Mouse (Mus musculus): ENCODE data around the gene Nmur2. TPM values are rescaled to one million over a fixed set of nuclear protein-coding genes. Genes with fewer than 3 reads are reported as not detected.

Gene Nmur2
- polyA plus RNA-seq (2016; fragmentation: Nextera tagmentation; extraction: Ambion mirVana) = 0.09 TPM in 1 of 2 replicates, not detected in the other

DNA sequence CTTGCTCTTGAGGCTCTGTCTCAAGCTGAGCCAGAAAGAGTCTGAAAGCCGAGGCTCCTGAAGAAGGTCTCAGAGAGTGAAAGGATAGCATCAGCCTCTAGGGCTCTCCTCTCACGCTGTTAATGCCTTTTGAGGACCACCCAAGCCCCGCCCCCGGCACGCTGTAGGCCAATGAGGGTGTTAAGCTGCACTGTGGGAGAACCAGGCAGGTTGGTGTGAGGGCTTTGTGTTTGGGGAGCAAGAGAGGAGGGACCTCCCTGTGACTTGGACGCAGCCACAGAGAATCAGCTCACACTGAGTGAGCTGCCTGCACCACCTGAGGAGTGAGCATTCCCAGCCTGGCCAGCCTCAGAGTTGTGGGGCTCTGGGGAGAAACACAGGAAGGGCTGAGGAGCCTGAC is at the start of gene Nmur2:
Nmur2 (minus strand) TSS at position 94 of the 400 bp plus-strand sequence.
- no peak for ATAC-seq (ENCODE audit: low FRiP score, low read depth)
- H3K4me2 ChIP-seq (replicated peaks) = peak within 1 kb of the TSS; percentile 18

DNA sequence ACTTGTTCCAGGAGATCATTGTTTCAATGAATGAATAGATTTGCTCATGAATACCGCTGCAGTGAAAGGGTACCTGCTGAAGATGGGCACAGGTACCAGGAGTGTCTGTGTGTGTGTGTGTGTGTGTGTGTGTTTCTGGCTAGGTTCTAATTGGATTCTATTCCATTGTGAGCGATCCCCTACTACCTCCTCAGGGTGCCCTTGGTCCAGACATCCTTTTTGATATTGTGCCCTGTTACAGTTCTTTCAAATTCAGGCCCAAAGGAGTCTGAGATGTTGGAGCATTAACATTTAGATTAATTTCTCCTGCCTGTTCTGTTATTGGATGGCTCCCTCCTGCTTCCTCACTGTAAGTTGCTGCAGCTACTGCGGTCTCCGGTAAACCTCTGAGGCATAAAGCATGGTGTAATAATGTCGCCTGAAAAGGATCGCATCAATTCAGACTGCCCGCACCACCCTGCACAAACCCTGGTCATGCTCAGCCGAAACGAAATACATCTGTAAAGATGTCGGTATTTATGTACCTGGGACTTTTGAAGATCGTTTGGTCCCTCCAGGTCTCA is 48.4 kb upstream of the Nmur2 start:
- no peak overlapping the region for H3K4me3 ChIP-seq
- H3K27me3 ChIP-seq (replicated peaks) = no peaks in the 10 kb centered on the region
- no peaks in the 10 kb centered on the region for H3K4me1 ChIP-seq
- WGBS = 82% methylated on average over 11 of the region's 11 CpGs
- H3K27ac ChIP-seq = no peak overlapping the region
- no peaks in the 10 kb centered on the region for H3K9me3 ChIP-seq
- no peak for ATAC-seq (ENCODE audit: low FRiP score, low read depth)
- H3K9ac ChIP-seq = no peak overlapping the region
- H3K36me3 ChIP-seq = no peaks in the 10 kb centered on the region
- H3K4me2 ChIP-seq (replicated peaks) = no peak overlapping the region

More for the DNA sequence above, at the start of gene Nmur2:
- H3K27me3 ChIP-seq (replicated peaks) = no peaks in the 10 kb centered on the region
- no peaks in the 10 kb centered on the region for H3K36me3 ChIP-seq
- H3K4me3 ChIP-seq = no peak within 1 kb of the TSS
- H3K9ac ChIP-seq = no peak within 1 kb of the TSS
- 7% methylated on average over 6 of the region's 6 CpGs for WGBS
- 0 out of 2 replicates have a peak, but pooled peaks cover 7% of the 10 kb centered on the region for H3K4me1 ChIP-seq
- H3K9me3 ChIP-seq = no peaks in the 10 kb centered on the region
- H3K27ac ChIP-seq = no peak within 1 kb of the TSS

DNA sequence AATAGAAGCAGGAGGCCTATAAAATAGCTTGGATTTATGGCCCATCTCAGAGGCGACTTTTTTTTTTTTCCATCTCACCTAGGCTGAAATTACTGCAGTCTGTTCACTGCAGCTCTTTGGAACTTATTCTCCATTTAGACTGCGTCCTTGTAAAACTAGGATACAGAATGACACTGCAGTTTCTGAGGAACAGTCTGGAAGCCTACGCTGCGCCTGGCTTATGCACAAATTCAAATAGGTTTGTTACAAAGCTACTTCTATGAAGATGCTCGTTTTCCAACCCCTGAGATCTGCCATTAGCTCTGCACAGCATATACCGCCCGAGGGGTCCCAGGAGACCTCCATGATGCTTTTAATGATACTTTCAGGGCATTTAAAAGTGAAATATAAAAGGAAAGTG is 31.3 kb upstream of the Nmur2 start:
- Histone ChIP-seq H3K4me3 (no peak overlapping the region), H3K9ac (no peak overlapping the region), H3K27me3 (replicated peaks) (no peaks in the 10 kb centered on the region), H3K36me3 (no peaks in the 10 kb centered on the region), H3K9me3 (no peaks in the 10 kb centered on the region), H3K27ac (no peak overlapping the region), H3K4me1 (no peaks in the 10 kb centered on the region), H3K4me2 (replicated peaks) (no peak overlapping the region)
- 78% methylated on average over 7 of the region's 7 CpGs for WGBS
- ATAC-seq (ENCODE audit: low FRiP score, low read depth) = no peak

DNA sequence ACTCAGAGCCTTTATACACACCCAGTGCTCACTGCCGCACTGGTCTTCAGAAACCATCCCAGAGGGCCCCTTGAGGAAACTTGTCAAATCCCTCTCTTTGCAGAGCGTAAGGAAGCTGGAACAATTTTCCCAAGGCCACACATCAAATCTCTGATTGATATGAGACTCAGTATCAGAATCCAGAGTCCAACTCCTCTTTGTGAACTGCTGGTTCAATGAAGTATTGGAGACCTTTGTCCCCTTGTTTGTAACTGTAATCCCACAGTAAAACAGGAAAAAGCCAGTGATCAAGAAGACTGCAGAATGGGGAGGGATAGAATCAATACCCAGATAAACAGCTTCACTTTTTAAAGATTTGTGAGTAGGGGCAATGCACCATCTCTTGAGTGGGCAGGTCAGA is 28.8 kb upstream of the Nmur2 start:
- Histone ChIP-seq H3K27ac (no peak overlapping the region), H3K27me3 (replicated peaks) (no peaks in the 10 kb centered on the region), H3K4me3 (no peak overlapping the region), H3K36me3 (no peaks in the 10 kb centered on the region), H3K9me3 (no peaks in the 10 kb centered on the region), H3K9ac (no peak overlapping the region), H3K4me1 (no peaks in the 10 kb centered on the region), H3K4me2 (replicated peaks) (no peak overlapping the region)
- 89% methylated on average over 2 of the region's 2 CpGs for WGBS
- no peak for ATAC-seq (ENCODE audit: low FRiP score, low read depth)

DNA sequence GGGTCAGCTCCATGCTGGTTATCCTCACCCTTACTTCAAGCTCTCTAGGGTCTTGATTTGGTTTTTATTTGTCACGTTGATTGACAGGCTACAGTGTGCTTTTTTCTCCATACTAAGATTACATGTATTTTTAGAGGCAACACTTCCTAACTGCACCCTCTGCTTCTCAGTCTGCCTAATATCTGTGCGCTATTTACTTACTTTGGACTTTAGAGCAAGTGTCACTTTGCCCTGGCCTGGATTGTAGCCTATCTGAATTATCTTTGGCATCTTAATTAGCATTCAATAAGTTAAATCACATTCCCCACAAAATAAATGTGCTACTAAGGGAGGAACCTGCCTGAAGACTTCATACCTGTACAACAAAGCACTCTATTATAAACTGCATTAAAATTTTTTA is 24.3 kb upstream of the Nmur2 start:
- WGBS = 88% methylated on average over 2 of the region's 2 CpGs

DNA sequence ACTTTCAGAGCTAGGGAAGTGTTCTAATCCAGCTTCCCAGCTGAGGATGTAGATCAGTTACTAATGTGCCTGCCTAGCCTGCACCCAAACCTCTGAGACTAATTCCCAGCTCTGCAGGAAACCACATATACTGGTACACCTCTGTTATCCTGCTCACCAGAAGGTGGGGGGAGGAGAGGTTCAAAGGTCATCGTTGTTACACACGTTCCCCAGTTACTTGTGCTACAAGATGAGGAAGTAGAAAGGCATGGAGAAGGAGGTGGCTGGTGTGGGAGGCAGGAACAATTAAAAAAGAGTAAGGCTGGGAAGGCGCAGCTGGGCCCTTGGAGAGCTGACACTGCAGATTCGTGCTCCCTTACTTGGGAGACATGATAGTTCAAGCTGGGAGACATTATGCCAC is 23.8 kb upstream of the Nmur2 start:
- H3K4me3 ChIP-seq = no peak overlapping the region
- no peak for ATAC-seq (ENCODE audit: low FRiP score, low read depth)
- no peak overlapping the region for H3K4me2 ChIP-seq (replicated peaks)
- H3K9me3 ChIP-seq = no peaks in the 10 kb centered on the region
- H3K36me3 ChIP-seq = no peaks in the 10 kb centered on the region
- no peaks in the 10 kb centered on the region for H3K27me3 ChIP-seq (replicated peaks)
- 62% methylated on average over 4 of the region's 4 CpGs for WGBS
- no peak overlapping the region for H3K27ac ChIP-seq
- no peaks in the 10 kb centered on the region for H3K4me1 ChIP-seq
- no peak overlapping the region for H3K9ac ChIP-seq

More for the DNA sequence above, 24.3 kb upstream of the Nmur2 start:
- Histone ChIP-seq H3K36me3 (no peaks in the 10 kb centered on the region), H3K4me3 (no peak overlapping the region), H3K9ac (no peak overlapping the region), H3K27ac (no peak overlapping the region), H3K9me3 (no peaks in the 10 kb centered on the region), H3K27me3 (replicated peaks) (no peaks in the 10 kb centered on the region), H3K4me2 (replicated peaks) (no peak overlapping the region), H3K4me1 (no peaks in the 10 kb centered on the region)
- ATAC-seq (ENCODE audit: low FRiP score, low read depth) = no peak

DNA sequence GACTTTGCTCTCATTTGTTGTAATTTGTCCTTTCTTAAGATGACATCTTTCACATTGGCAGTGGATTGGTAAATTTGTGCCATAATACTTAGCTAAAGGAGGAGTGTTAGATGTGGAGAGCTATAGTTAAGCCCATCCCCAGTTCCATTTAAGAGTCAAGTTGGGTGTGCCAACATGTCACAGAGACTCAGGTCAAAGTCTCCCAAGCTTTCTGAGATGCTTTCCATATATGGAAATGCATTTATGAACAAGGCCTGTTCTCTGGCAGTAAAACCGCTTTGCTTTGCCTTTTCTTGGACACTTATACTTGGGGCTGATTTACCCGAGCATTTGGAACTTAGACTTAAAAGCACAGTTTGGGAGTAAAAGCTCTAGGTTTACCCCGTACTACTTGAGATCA is 18.4 kb upstream of the Nmur2 start:
- no peaks in the 10 kb centered on the region for H3K36me3 ChIP-seq
- H3K4me3 ChIP-seq = no peak overlapping the region
- H3K9me3 ChIP-seq = no peaks in the 10 kb centered on the region
- WGBS = 86% methylated on average over 3 of the region's 3 CpGs
- no peaks in the 10 kb centered on the region for H3K4me1 ChIP-seq
- H3K27me3 ChIP-seq (replicated peaks) = no peaks in the 10 kb centered on the region
- no peak overlapping the region for H3K4me2 ChIP-seq (replicated peaks)
- H3K27ac ChIP-seq = no peak overlapping the region
- ATAC-seq (ENCODE audit: low FRiP score, low read depth) = no peak
- H3K9ac ChIP-seq = no peak overlapping the region

DNA sequence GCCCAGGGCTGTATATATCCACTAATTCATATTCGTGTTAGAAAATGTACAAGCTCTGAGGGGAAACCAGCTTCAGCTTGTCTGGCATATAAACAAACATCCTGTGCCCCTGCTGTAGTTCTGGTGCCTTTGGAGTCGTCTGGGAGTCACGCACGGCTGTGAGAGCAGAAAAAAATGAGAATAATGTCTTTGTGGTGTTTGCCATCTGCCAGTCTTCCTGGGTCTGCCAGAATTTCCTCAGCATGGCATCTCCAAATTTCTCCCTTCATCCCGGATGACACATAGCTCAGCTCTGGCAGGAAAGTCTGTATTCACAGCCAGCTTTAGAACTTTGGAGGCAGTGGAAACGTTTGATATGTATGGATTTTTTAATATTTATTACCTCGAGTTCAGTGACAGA is 13.6 kb upstream of the Nmur2 start:
- Histone ChIP-seq H3K4me3 (no peak overlapping the region), H3K27ac (no peak overlapping the region), H3K36me3 (no peaks in the 10 kb centered on the region), H3K9me3 (no peaks in the 10 kb centered on the region), H3K9ac (no peak overlapping the region), H3K27me3 (replicated peaks) (no peaks in the 10 kb centered on the region), H3K4me1 (no peaks in the 10 kb centered on the region), H3K4me2 (replicated peaks) (no peak overlapping the region)
- 79% methylated on average over 7 of the region's 7 CpGs for WGBS
- no peak for ATAC-seq (ENCODE audit: low FRiP score, low read depth)

DNA sequence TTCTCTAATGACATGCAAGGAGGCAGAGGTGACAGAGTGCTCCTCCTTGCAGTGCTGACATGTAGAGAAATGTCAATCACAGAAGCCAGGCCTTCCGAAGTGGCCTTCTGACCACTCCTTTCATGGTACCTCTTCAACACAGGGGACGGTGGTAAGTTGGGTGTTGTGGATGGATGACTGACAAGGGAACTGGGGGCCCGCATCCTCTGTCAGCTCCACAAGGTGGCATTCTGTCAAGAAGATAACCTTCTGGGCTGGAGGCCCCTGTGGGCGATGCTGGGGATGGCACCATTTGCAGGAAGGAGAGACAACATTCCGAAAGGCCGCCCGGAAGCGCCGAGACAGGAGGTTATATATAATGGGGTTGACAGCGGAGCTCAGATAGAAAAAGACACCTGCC is 14.0 kb downstream of the Nmur2 start:
- Histone ChIP-seq H3K9ac (no peak overlapping the region), H3K4me1 (no peaks in the 10 kb centered on the region), H3K36me3 (no peaks in the 10 kb centered on the region), H3K4me2 (replicated peaks) (no peak overlapping the region), H3K9me3 (no peaks in the 10 kb centered on the region), H3K4me3 (no peak overlapping the region), H3K27ac (no peak overlapping the region), H3K27me3 (replicated peaks) (no peaks in the 10 kb centered on the region)
- ATAC-seq (ENCODE audit: low FRiP score, low read depth) = no peak
- WGBS = 90% methylated on average over 10 of the region's 10 CpGs

DNA sequence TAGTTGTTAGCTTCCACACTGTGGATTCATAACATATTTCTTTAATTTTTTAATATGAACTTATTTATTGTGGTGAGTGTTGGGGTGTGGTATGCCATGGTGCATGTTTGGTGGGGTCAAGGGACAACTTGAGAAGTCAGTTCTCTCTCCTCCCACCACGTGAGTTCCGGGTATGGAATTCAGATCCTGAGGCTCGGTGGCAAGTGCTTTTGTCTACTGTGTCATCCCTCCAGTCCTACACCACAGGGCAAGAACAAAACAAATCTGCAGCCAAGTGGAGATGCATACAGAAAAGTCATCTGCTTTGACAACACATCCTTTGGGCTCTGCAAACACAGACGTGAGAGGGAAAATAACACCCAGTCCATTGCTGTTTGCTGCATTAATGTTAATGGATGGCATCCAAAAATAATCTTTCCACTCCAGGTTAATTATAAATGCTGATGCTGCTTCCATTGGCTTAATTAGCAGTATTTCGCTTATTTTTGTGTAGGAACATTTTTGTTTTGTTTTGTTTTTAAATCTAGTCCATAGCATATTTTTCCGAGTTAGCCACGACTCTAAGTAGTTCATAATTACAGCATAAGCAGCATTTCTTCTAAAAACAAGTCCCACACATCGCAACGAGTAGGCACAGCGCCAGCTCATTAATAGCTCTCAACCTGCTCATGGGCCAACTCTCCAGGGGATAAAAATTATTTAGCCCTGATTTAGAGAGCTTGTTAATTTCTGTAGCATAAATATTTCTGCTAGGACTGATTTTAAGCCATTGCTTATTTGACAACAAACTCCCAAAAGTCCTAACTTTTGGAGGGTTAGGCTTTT is 14.9 kb downstream of the Nmur2 start:
- H3K27me3 ChIP-seq (replicated peaks) = no peaks in the 10 kb centered on the region
- WGBS = 82% methylated on average over 10 of the region's 10 CpGs
- no peak for ATAC-seq (ENCODE audit: low FRiP score, low read depth)

DNA sequence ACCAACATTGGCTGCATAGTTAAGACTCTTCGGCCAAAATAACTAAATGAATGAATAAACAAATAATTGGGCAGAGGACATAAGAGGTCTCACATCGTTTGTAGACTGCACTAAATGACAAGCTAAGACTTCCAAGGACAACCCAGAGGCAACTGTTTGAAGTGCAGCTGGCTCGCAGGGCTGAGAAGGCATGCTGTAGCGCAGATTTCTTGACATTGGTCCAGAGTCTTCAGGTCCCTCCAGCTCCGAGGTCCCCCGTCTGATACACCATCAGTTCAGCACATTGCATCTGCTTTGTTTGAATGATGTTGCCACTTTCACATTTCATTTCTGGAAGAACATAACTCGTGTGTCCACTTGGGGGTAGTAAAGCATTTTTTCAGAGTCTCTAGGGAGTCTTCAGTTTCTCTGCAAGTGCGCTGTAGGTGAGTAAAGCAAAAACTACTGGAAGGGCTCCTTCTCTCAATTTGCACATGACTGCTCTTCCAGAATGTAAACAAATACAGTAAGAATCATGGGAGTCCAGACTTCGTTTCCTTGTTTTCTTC is 27.2 kb downstream of the Nmur2 start:
- no peak overlapping the region for H3K4me3 ChIP-seq
- no peak overlapping the region for H3K9ac ChIP-seq
- no peak for ATAC-seq (ENCODE audit: low FRiP score, low read depth)
- H3K4me1 ChIP-seq = no peaks in the 10 kb centered on the region
- no peak overlapping the region for H3K4me2 ChIP-seq (replicated peaks)
- H3K36me3 ChIP-seq = no peaks in the 10 kb centered on the region
- no peaks in the 10 kb centered on the region for H3K9me3 ChIP-seq
- H3K27me3 ChIP-seq (replicated peaks) = no peaks in the 10 kb centered on the region
- WGBS = 60% methylated on average over 9 of the region's 9 CpGs
- H3K27ac ChIP-seq = no peak overlapping the region

More for the DNA sequence above, 14.9 kb downstream of the Nmur2 start:
- Histone ChIP-seq H3K4me2 (replicated peaks) (no peak overlapping the region), H3K27ac (no peak overlapping the region), H3K9ac (no peak overlapping the region), H3K4me1 (no peaks in the 10 kb centered on the region), H3K9me3 (no peaks in the 10 kb centered on the region), H3K4me3 (no peak overlapping the region), H3K36me3 (no peaks in the 10 kb centered on the region)

DNA sequence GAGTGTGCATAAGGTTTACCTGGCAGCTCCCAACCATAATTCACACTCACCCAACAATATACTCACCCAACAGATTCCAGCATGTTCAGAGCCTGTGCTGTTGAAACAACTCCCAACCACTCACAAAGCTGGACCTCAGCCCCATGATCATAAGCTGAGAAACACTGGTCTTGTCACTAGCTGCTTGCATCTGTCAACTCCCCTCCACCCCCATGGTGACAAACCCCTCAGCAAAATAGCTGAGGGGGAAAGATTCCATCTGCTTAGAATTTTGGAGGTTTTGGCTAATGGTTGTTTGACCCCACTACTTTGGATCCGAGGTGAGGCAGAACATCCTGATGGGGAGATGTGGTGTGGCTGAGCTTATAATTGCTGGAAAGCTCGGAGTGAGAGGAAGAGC is 28.4 kb downstream of the Nmur2 start:
- H3K9me3 ChIP-seq = no peaks in the 10 kb centered on the region
- no peak overlapping the region for H3K4me2 ChIP-seq (replicated peaks)
- no peaks in the 10 kb centered on the region for H3K36me3 ChIP-seq
- no peaks in the 10 kb centered on the region for H3K27me3 ChIP-seq (replicated peaks)
- no peak for ATAC-seq (ENCODE audit: low FRiP score, low read depth)
- H3K4me3 ChIP-seq = no peak overlapping the region
- H3K27ac ChIP-seq = no peak overlapping the region
- H3K9ac ChIP-seq = no peak overlapping the region
- 75% methylated on average over 2 of the region's 2 CpGs for WGBS
- H3K4me1 ChIP-seq = no peaks in the 10 kb centered on the region

Data from neural tube, embryonic 12.5 days (tissue).